Mouse (Mus musculus) heart, postnatal 0 days (tissue): ENCODE results near the gene Klf4. TPM values are rescaled to one million over a fixed set of nuclear protein-coding genes. Genes with fewer than 3 reads are reported as not detected.

ENCODE experiments used
- ATAC-seq: fragments of 200-750 bp; cut with Nextera tagmentation; 2 replicates; pipeline ENCODE4 v1.8.0; 2017; ENCODE audit warnings: low read depth, moderate number of reproducible peaks, moderate library complexity; ENCODE audit not compliant: insufficient read depth
- DNase-seq: peaks from one replicate; pipeline ENCODE4 v3.0.0-alpha.2; 2016; ENCODE audit warnings: low spot score
- H3K27ac ChIP-seq: fragments of 300-500 bp; sonication (generic); 2 replicates; pipeline ENCODE4 v1.5.1; 2014; ENCODE audit warnings: low read depth, mild to moderate bottlenecking
- H3K27me3 ChIP-seq: fragments of 300-500 bp; sonication (generic); 2 replicates; pipeline ENCODE4 v1.6.1; 2014; ENCODE audit warnings: low read length, mixed read lengths; ENCODE audit not compliant: control insufficient read depth, insufficient read depth
- H3K36me3 ChIP-seq: fragments of 300-500 bp; sonication (generic); replicated peaks from 2 replicates; pipeline ENCODE4 v1.6.1; 2014; ENCODE audit warnings: low read length, mixed read lengths; ENCODE audit not compliant: control insufficient read depth, insufficient read depth
- H3K4me1 ChIP-seq: fragments of 300-500 bp; sonication (generic); 2 replicates; pipeline ENCODE4 v1.6.1; 2014; ENCODE audit warnings: antibody characterized with exemption; ENCODE audit not compliant: control insufficient read depth, insufficient read depth
- H3K4me2 ChIP-seq: fragments of 300-500 bp; sonication (generic); 2 replicates; pipeline ENCODE4 v1.6.1; 2014; ENCODE audit warnings: low read depth, mild to moderate bottlenecking, low read length, moderate library complexity
- H3K4me3 ChIP-seq: fragments of 300-500 bp; sonication (generic); 2 replicates; pipeline ENCODE4 v1.5.1; 2014; ENCODE audit warnings: low read depth, low read length
- H3K9ac ChIP-seq: fragments of 300-500 bp; sonication (generic); replicated peaks from 2 replicates; pipeline ENCODE4 v1.6.1; 2014; ENCODE audit warnings: low read depth, low read length, mixed read lengths
- H3K9me3 ChIP-seq: fragments of 300-500 bp; sonication (generic); replicated peaks from 2 replicates; pipeline ENCODE4 v1.6.1; 2016; ENCODE audit warnings: low read length; ENCODE audit not compliant: control insufficient read depth
- CTCF ChIP-seq: IDR thresholded peaks from 2 replicates; pipeline ENCODE4 v1.5.1; 2016; ENCODE audit warnings: antibody characterized with exemption, control low read depth, low read depth
- EP300 ChIP-seq: IDR thresholded peaks from 2 replicates; pipeline ENCODE4 v1.6.1; 2016; ENCODE audit warnings: antibody characterized with exemption, low read depth
- WGBS: fragments of 180-500 bp; shearing (Covaris S2); extraction: QIAGEN DNeasy Blood & Tissue Kit; methylation state at CpG from one replicate; pipeline ENCODE4 v1.1.7; 2014; 5-methylcytosine and 5-hydroxymethylcytosine counted together
- polyA plus RNA-seq: library from polyadenylated mRNA; unstranded; fragments of >200 nt; fragmentation: Nextera tagmentation; extraction: Ambion mirVana; gene quantifications from 2 replicates; pipeline ENCODE4 v1.2.1, GENCODE M21; 2015
- total RNA-seq: library from RNA; depleted of rRNA; stranded (reverse); fragments of >200 nt; gene quantifications from 2 replicates; pipeline ENCODE4 v1.2.3, GENCODE M21; 2014; ENCODE audit warnings: low replicate concordance

The Klf4 gene
- total and polyA plus RNA-seq, 2 experiments from 2014 or later: 6.5 to 17.9 TPM

- no peak overlapping the region for H3K4me3 ChIP-seq
- WGBS: 72% methylated on average over 7 of the region's 7 CpGs
- H3K27me3 ChIP-seq: no peaks in the 10 kb centered on the region
- TF ChIP-seq EP300: no peak
- no peak for TF ChIP-seq CTCF
- no peaks in the 10 kb centered on the region for H3K9me3 ChIP-seq
- no peaks in the 10 kb centered on the region for H3K36me3 ChIP-seq
- H3K4me1 ChIP-seq: no peaks in the 10 kb centered on the region
- DNase-seq: no peak
- H3K9ac ChIP-seq: no peak overlapping the region
- no peak overlapping the region for H3K27ac ChIP-seq
- H3K4me2 ChIP-seq: no peak overlapping the region
- no peak for ATAC-seq
Measured at GRCm38 (mm10) chr4:55508712-55509111, 23.6 kb downstream of the Klf4 start.

- no peak overlapping the region for H3K27ac ChIP-seq
- 39% methylated on average over 1 of the region's 1 CpGs for WGBS
- no peak overlapping the region for H3K4me3 ChIP-seq
- no peaks in the 10 kb centered on the region for H3K27me3 ChIP-seq
- ATAC-seq (no peak), DNase-seq (no peak)
- H3K9me3 ChIP-seq: no peaks in the 10 kb centered on the region
- TF ChIP-seq CTCF (no peak), EP300 (no peak)
- H3K4me2 ChIP-seq: no peak overlapping the region
- H3K36me3 ChIP-seq: no peaks in the 10 kb centered on the region
- H3K9ac ChIP-seq: no peak overlapping the region
- no peaks in the 10 kb centered on the region for H3K4me1 ChIP-seq
Measured at GRCm38 (mm10) chr4:55498621-55499020, 33.6 kb downstream of the Klf4 start.

DNA sequence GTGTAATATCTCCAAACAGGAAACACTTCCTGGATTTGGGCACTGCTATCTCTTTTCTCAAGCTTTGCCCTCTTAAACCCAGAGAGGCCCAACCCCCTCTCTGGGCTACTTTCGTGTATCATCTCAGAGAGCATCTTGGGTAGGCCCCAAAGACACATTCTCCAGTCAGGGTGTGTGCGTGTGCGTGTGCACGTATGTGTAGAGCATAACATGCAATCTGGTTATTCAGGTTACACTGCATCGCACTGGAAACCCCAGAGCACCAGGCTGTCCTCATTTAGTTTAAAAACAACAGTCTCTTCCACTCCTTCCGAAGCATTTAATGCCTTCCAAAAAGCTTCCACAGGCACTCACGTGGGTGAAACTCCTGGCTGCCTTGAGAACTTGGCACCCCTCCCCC is 35.9 kb downstream of the Klf4 start:
- no peak for TF ChIP-seq EP300
- TF ChIP-seq CTCF: no peak
- H3K9ac ChIP-seq: no peak overlapping the region
- no peak overlapping the region for H3K4me2 ChIP-seq
- H3K36me3 ChIP-seq: no peaks in the 10 kb centered on the region
- H3K4me1 ChIP-seq: no peaks in the 10 kb centered on the region
- H3K27me3 ChIP-seq: no peaks in the 10 kb centered on the region
- no peak overlapping the region for H3K4me3 ChIP-seq
- ATAC-seq: no peak
- H3K9me3 ChIP-seq: no peaks in the 10 kb centered on the region
- 70% methylated on average over 7 of the region's 7 CpGs for WGBS
- no peak overlapping the region for H3K27ac ChIP-seq
- DNase-seq: no peak

- 49% methylated on average over 3 of the region's 3 CpGs for WGBS
- Histone ChIP-seq H3K27me3 (no peaks in the 10 kb centered on the region), H3K9ac (no peak overlapping the region), H3K4me1 (no peaks in the 10 kb centered on the region), H3K4me3 (no peak overlapping the region), H3K36me3 (no peaks in the 10 kb centered on the region), H3K4me2 (no peak overlapping the region), H3K9me3 (no peaks in the 10 kb centered on the region), H3K27ac (no peak overlapping the region)
- DNase-seq (no peak), ATAC-seq (no peak)
- no peak for TF ChIP-seq CTCF
- no peak for TF ChIP-seq EP300
Measured at GRCm38 (mm10) chr4:55493261-55493660, 39.0 kb downstream of the Klf4 start.

DNA sequence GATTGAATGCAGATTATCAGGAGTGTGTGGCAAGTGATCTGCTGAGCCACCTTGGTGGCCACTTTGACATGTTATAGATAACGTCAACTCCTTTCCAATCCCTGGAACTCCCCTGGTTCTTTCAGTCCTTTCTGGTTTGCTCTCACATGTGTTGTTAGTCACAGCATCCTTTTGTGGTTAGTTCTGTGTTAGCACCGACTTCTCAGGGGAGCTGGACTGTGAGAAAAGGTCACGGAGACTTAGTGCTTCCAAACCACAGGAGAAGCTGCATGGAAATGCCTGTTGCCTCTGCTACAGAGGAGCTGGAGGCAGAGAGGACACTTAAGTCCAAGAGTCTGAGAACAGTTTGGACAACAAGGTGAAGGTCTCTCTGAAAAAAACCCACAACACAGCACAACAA is 42.9 kb downstream of the Klf4 start:
- no peaks in the 10 kb centered on the region for H3K9me3 ChIP-seq
- TF ChIP-seq EP300 (no peak), CTCF (no peak)
- H3K4me2 ChIP-seq: no peak overlapping the region

DNA sequence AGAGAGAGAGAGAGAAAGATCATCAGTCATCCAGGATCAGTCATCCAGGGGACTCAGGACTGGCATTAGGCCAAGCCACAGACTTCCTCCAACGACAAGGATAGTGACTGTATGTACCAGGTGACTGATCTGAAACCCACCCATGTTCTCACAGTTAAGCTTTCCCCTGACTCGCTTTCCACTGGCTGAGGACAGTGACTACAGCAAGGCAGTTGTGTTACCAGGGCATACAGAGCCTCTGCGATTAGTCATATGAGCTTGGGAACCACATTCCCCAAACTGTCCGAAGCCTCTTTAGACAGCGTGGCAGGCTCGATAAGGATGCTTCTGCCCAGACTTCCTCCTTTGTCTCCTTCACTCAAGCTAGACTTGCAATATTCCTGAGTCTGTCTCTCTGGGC is 43.7 kb downstream of the Klf4 start:
- Histone ChIP-seq H3K27ac (no peak overlapping the region), H3K4me1 (no peaks in the 10 kb centered on the region), H3K27me3 (no peaks in the 10 kb centered on the region), H3K36me3 (no peaks in the 10 kb centered on the region), H3K9ac (no peak overlapping the region), H3K4me2 (no peak overlapping the region), H3K4me3 (no peak overlapping the region), H3K9me3 (no peaks in the 10 kb centered on the region)
- DNase-seq (no peak), ATAC-seq (no peak)
- 42% methylated on average over 6 of the region's 6 CpGs for WGBS
- TF ChIP-seq CTCF (no peak), EP300 (no peak)

More for the DNA sequence above, 42.9 kb downstream of the Klf4 start:
- H3K36me3 ChIP-seq: no peaks in the 10 kb centered on the region
- ATAC-seq (no peak), DNase-seq (no peak)
- H3K4me3 ChIP-seq: no peak overlapping the region
- no peak overlapping the region for H3K27ac ChIP-seq
- WGBS: 41% methylated on average over 3 of the region's 3 CpGs
- H3K9ac ChIP-seq: no peak overlapping the region
- no peaks in the 10 kb centered on the region for H3K4me1 ChIP-seq
- H3K27me3 ChIP-seq: no peaks in the 10 kb centered on the region
